Mouse (Mus musculus) brain, embryonic 14.5 days (tissue): ENCODE measurements around the gene Csrnp3.

ENCODE experiments used
- CTCF ChIP-seq: fragments of 200-500 bp; IDR thresholded peaks from 2 replicates; pipeline ENCODE4 v1.5.1; 2012; ENCODE audit warnings: inconsistent platforms, mild to moderate bottlenecking, moderate library complexity, borderline replicate concordance; ENCODE audit not compliant: insufficient read depth, insufficient read length; ENCODE audit errors: extremely low read depth
- POLR2A ChIP-seq: fragments of 200-500 bp; IDR thresholded peaks from 2 replicates; pipeline ENCODE4 v1.6.1; 2012; ENCODE audit warnings: mild to moderate bottlenecking, inconsistent platforms, borderline replicate concordance; ENCODE audit not compliant: poor library complexity, insufficient read depth, insufficient read length, severe bottlenecking; ENCODE audit errors: extremely low read depth

DNA sequence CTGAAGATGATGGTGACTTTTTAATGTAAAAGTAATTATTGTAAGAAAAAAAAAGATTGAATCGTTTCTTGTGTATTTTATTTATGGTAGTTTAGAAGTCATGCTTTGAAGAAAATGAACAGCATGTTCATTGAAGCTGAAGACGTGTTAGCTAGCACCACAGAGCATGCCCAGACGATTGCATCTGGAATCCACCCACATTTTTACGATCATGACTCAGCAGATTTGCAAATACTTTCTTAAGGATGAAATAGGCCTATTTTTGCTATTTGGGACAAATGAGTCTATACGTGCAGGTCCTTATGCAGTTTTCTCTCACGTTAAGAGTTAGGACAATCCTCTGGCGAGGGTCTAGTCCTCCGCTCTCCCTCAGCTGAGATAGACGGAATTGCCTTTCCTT is 177.9 kb downstream of the Csrnp3 start:
- no peak for TF ChIP-seq POLR2A
- no peak for TF ChIP-seq CTCF
